Mouse (Mus musculus) ovary, postnatal 14 days (tissue): ENCODE results near the gene Pdcd10.

Experiments used
- DNase-seq: peaks from one replicate; pipeline ENCODE4 v3.0.0; 2022; ENCODE audit warnings: low spot score

The Pdcd10 gene

DNA sequence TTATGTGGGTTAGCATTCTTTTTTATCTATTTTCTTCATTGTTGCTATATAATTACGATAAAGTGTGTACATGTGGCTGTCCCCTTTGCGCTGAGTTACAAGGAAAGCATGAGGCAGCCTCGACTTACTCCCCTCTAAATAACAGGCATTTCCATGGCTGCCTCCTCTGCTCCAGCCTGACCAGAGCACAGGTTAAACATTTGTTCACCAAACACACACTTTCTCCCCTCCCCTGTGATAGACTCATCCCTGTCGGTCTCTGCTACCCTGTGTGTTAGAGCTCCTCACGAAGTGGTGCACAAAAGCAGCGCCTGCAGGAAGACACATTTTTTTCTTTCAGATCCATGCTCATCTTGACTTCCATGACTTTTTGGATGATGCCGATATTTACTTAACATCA, 82.0 kb downstream of the Pdcd10 start:
- DNase-seq = no peak

DNA sequence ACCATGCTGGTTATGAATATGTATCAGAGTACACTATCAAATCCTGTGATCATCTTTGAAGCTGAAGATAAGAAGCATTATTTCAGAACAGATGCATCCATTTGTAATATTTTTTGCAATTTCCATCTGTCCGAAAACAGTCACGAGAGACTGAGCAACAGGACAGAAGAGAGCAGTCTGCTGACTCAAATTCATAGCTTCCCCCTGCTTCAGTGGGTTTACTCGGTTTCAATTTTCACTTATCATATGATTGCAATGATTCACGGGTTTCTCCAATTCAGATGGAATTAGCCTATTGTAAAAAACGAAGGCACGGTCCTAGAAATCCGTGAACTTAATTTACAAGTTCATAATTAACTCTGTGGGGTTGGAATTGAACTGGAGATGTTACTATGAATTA, 88.5 kb downstream of the Pdcd10 start:
- DNase-seq = no peak
